Mouse (Mus musculus) cerebellum, postnatal 25 days (tissue): ENCODE measurements around the gene Zfp804a.
A peak's percentile ranks its signal among the peaks of the same experiment; 100 is the strongest.

Experiments
- DNase-seq, 2 experiments: peaks; one replicate each; pipeline ENCODE4 v3.0.0; 2021; ENCODE audit warnings: mixed read lengths in 2 of 2

The Zfp804a gene

DNA sequence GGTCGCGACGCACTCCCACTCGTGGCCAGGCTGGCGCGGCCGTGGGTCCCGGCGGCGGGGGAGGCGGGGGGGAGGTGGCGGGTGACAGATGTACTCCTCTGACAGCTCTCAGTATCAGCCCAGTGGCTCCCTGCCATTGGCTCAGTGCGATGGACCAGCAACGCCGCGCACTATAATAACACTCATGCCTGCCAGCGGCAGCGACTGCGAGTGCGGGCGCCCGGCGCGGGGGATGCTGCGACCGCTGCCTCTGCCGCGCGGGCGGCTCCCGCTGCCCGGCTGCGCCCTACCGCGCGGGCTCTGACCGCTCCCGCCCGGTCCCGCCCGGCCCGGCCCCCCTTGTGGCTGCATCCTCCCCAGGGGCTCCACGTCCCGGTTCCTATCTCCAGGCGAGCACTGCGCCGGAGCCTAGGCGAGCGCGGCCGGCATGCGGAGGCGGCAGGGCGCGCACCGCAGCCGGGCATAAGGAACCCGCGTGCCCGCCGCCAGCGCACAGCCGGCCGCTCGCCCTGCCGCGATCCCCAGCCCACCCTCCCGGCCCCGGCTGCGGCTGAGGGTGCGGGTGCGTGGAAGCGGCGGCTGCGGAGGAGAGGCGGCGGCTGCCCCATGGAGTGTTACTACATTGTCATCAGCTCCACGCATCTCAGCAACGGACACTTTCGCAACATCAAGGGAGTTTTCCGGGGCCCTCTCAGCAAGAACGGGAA is at the start of gene Zfp804a:
TSS of gene Zfp804a (plus strand) at position 38 of the 707 bp plus-strand sequence.
- peak; percentile 85 to 86 for DNase-seq

DNA sequence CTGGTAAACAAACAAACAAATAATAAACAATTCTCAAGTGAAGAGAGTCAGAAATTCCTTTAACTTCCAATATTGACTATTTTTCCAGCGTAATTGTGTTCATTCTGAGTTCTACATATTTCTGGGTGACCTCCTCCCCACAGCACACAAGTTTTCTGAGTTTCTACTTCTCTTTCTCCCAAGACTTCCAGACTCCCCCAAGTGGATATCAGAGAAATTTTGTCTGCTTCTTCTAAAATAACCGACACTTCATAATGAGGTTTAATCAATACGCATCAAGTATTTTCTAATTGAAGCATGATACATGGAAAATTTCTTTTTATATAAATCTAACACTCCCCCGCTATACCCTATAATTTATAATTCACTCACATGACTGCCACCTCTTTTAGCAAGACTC is 1.4 kb upstream of the Zfp804a start:
- no peak for DNase-seq

GRCm38 (mm10) chr2:82052338-82053184 is 461 bp upstream of the Zfp804a start:
- DNase-seq = peak; percentile 78 to 81

- DNase-seq = peak; percentile 11 to 27
Observed at GRCm38 (mm10) chr2:82054446-82054845, 1.4 kb downstream of the Zfp804a start.

DNA sequence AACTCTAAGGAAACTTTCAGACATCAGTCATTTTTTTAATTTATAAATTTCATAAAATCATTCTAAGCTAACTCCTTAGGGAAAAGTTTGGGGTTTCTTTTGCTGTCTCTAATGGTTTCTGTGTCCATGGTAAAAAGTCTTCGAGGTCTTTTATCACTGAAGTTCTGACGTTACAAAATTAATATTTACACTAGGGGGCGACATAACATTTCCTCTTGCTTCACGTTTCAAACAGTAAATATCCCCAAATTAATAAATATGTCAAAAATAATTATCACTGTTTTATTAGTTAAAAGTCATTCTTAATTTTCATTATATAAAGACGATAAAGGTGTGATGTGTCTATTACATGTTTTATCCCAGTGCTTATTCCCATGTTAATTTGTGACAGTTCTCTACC is 11.6 kb downstream of the Zfp804a start:
- DNase-seq = no peak

- DNase-seq = no peak
Observed at GRCm38 (mm10) chr2:82067912-82068311, 14.9 kb downstream of the Zfp804a start.

GRCm38 (mm10) chr2:82069172-82069571 is 16.1 kb downstream of the Zfp804a start:
- no peak for DNase-seq

DNA sequence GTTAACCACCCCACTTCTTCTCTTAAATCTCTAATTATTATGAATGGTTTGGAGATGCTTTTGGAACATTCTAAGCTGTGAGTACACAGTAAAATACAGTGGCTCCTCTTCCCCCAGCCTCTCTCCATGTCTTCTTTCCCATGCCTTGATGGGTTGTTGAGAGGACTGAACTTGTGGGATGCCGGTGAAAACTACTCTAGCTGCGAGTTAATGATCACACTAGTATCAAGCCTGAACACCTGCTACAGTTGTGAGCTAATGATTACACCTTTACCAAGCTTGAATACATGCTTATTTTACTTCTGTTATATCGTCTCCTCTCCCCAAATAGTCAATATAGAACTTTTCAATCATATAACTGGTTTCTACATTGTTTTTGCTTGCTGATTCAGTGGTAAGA is 23.9 kb downstream of the Zfp804a start:
- no peak for DNase-seq

GRCm38 (mm10) chr2:82078287-82078994 is 25.4 kb downstream of the Zfp804a start:
- DNase-seq = no peak

GRCm38 (mm10) chr2:82080678-82081077 is 27.7 kb downstream of the Zfp804a start:
- no peak for DNase-seq

- DNase-seq = no peak
Observed at GRCm38 (mm10) chr2:82113148-82113547, 60.1 kb downstream of the Zfp804a start.

GRCm38 (mm10) chr2:82113650-82114049 is 60.6 kb downstream of the Zfp804a start:
- DNase-seq = no peak

- no peak for DNase-seq
Observed at GRCm38 (mm10) chr2:82119577-82119976, 66.6 kb downstream of the Zfp804a start.

- no peak for DNase-seq
Observed at GRCm38 (mm10) chr2:82178693-82179092, 125.7 kb downstream of the Zfp804a start.

- no peak for DNase-seq
Observed at GRCm38 (mm10) chr2:82181010-82181409, 128.0 kb downstream of the Zfp804a start.

DNA sequence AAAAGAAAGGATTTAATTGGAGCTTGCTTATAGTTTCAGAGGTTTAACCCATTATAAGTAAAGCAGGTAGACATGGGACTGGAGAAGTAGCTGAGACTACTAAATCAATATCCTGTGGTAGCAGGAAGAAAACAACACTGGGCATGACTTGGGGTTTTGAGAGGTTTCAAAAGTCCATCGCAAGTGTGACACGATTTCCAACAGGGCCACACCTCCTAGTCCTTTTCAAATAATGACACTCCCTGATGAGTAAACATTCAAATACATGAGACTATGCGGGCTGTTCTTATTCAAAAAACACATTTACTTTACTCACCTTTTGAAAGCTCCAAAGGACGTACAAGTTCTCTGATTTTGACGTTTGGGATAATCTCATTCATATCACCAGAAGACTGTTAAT is 146.9 kb downstream of the Zfp804a start:
- DNase-seq = no peak

- DNase-seq = no peak
Observed at GRCm38 (mm10) chr2:82200616-82201015, 147.6 kb downstream of the Zfp804a start.

DNA sequence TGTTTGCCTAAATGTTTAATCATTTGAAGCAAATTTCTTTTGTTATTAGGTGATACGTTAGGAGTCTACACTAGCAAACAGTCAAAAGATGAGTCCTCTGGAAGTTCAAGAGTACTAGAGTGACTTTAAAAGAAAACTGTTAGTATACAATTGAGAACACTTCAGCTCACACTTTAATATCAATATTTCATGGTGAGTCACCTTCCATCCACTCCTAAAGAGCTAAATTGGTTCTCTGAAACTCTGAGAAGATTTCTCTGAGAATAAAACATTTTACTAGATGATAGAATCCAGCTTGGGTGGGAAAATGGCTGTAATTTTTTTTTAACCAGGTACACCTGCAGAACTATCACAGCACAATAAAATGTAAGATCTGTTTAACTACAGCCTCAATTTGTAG is 157.6 kb downstream of the Zfp804a start:
- no peak for DNase-seq

- peak in 1 of 2 experiments; percentile 4 for DNase-seq
Observed at GRCm38 (mm10) chr2:82211972-82212371, 158.9 kb downstream of the Zfp804a start.

GRCm38 (mm10) chr2:82217873-82218272 is 164.9 kb downstream of the Zfp804a start:
- no peak for DNase-seq

DNA sequence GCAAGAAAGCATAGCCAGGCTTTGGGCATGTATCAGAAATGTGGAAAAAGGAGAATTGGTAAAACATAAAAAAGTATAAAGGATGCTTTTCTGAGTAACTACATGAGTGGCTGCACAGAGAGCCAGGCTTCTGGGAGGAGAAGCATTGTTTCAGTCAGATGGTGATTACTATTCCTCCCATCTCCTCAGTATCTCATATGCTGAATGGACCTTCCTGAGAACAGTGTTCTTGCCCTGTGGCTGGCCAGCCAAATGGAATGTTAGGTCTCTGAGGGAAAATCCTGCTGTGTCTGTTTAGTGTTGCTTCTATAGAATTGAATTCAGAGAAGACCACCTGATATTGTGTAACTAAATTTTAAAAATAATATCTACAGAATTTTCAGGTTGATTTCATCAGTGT is 193.0 kb downstream of the Zfp804a start:
- no peak for DNase-seq

- DNase-seq = no peak
Observed at GRCm38 (mm10) chr2:82246902-82247522, 194.0 kb downstream of the Zfp804a start.

DNA sequence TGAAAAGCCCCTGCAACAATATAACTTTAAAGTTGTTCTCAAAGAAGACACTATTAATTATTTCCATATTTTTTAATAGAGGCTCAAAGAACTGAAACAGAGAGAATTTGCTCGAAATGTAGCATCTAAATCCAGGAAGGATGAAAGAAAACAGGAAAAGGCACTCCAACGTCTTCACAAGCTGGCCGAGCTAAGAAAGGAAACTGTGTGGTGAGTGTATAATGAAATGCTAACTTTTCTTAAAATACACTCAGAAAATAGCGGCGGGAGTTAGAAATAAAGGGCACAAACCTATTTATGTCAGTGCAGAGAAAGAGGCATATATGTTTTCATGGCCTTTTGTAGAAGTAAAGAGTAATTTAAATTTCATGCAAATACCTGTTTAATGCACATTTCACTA is 200.4 kb downstream of the Zfp804a start:
- DNase-seq = no peak
